Mouse (Mus musculus): ENCODE data around the gene Hoxa9. TPM values are rescaled to one million over a fixed set of nuclear protein-coding genes. Genes with fewer than 3 reads are reported as not detected.

Gene Hoxa9
- polyA plus RNA-seq, 1 experiment = 17.7 TPM

- H3K27me3 ChIP-seq (ENCODE audit: control insufficient read depth, insufficient read depth, insufficient read length) = no peaks in the 10 kb centered on the region
- H3K79me2 ChIP-seq (ENCODE audit: control insufficient read depth, insufficient read depth) = peaks cover 39% of the 10 kb centered on the region
- TF ChIP-seq USF1 (IDR thresholded peaks at IDR 0.05; ENCODE audit: low read depth) (no peak), CEBPB (IDR thresholded peaks at IDR 0.05; ENCODE audit: insufficient read depth, poor library complexity, severe bottlenecking) (no peak), POLR2A (IDR thresholded peaks at IDR 0.05; ENCODE audit: insufficient read length, low read depth) (no peak), MAX (IDR thresholded peaks at IDR 0.05; ENCODE audit: low read depth) (no peak), REST (IDR thresholded peaks at IDR 0.05; ENCODE audit: insufficient read depth, insufficient read length) (no peak), E2F4 (IDR thresholded peaks at IDR 0.05; ENCODE audit: insufficient read depth) (no peak), SRF (IDR thresholded peaks at IDR 0.05; ENCODE audit: control insufficient read depth, insufficient read length, low read depth) (no peak), MYOD1 (IDR thresholded peaks at IDR 0.05; ENCODE audit: control insufficient read depth in 1 of 3, insufficient read length in 2 of 3, low read depth in 2 of 3) (no peak), MYOG (IDR thresholded peaks at IDR 0.05; ENCODE audit: control insufficient read depth in 1 of 3, insufficient read depth in 1 of 3, insufficient read length in 2 of 3, low read depth in 2 of 3) (no peak), TCF12 (IDR thresholded peaks at IDR 0.05; ENCODE audit: insufficient read depth, poor library complexity, severe bottlenecking) (no peak), TCF3 (IDR thresholded peaks at IDR 0.05; ENCODE audit: insufficient read length, low read depth) (no peak), POLR2AphosphoS2 (IDR thresholded peaks at IDR 0.05; ENCODE audit: insufficient read length, low read depth) (no peak)
- peak overlapping the region; percentile 67 for H3K4me3 ChIP-seq
- H3K36me3 ChIP-seq (ENCODE audit: control insufficient read depth, insufficient read depth) = peaks cover 9% of the 10 kb centered on the region
- no peak overlapping the region for H3ac ChIP-seq (ENCODE audit: control insufficient read depth, insufficient read length)
- H3K4me2 ChIP-seq (ENCODE audit: low read depth) = peak overlapping the region; percentile 64
Observed at GRCm38 (mm10) chr6:52208868-52209684, 21.8 kb downstream of the Hoxa9 start.

- peak within 1 kb of the TSS; percentile 69 for H3K4me2 ChIP-seq (ENCODE audit: low read depth)
- H3K79me2 ChIP-seq (ENCODE audit: control insufficient read depth, insufficient read depth) = peaks cover 39% of the 10 kb centered on the region
- no peaks in the 10 kb centered on the region for H3K27me3 ChIP-seq (ENCODE audit: control insufficient read depth, insufficient read depth, insufficient read length)
- H3K36me3 ChIP-seq (ENCODE audit: control insufficient read depth, insufficient read depth) = peaks cover 9% of the 10 kb centered on the region
- H3ac ChIP-seq (ENCODE audit: control insufficient read depth, insufficient read length) = no peak within 1 kb of the TSS
- TF ChIP-seq POLR2A (IDR thresholded peaks at IDR 0.05; ENCODE audit: insufficient read length, low read depth) (no peak), REST (IDR thresholded peaks at IDR 0.05; ENCODE audit: insufficient read depth, insufficient read length) (no peak), SRF (IDR thresholded peaks at IDR 0.05; ENCODE audit: control insufficient read depth, insufficient read length, low read depth) (no peak), POLR2AphosphoS2 (IDR thresholded peaks at IDR 0.05; ENCODE audit: insufficient read length, low read depth) (no peak), E2F4 (IDR thresholded peaks at IDR 0.05; ENCODE audit: insufficient read depth) (no peak), CEBPB (IDR thresholded peaks at IDR 0.05; ENCODE audit: insufficient read depth, poor library complexity, severe bottlenecking) (no peak), TCF3 (IDR thresholded peaks at IDR 0.05; ENCODE audit: insufficient read length, low read depth) (no peak), TCF12 (IDR thresholded peaks at IDR 0.05; ENCODE audit: insufficient read depth, poor library complexity, severe bottlenecking) (no peak), MYOG (IDR thresholded peaks at IDR 0.05; ENCODE audit: control insufficient read depth in 1 of 3, insufficient read depth in 1 of 3, insufficient read length in 2 of 3, low read depth in 2 of 3) (no peak), MYOD1 (IDR thresholded peaks at IDR 0.05; ENCODE audit: control insufficient read depth in 1 of 3, insufficient read length in 2 of 3, low read depth in 2 of 3) (no peak), MAX (IDR thresholded peaks at IDR 0.05; ENCODE audit: low read depth) (no peak), USF1 (IDR thresholded peaks at IDR 0.05; ENCODE audit: low read depth) (no peak)
- peak within 1 kb of the TSS; percentile 67 for H3K4me3 ChIP-seq
Observed at GRCm38 (mm10) chr6:52208072-52208867, 22.6 kb downstream of the Hoxa9 start, which contains the start of gene Hoxa6. Gene Hoxa6, minus strand, starts transcription at chr6:52208722.

GRCm38 (mm10) chr6:52207684-52207976 is 23.3 kb downstream of the Hoxa9 start:
- peaks cover 9% of the 10 kb centered on the region for H3K36me3 ChIP-seq (ENCODE audit: control insufficient read depth, insufficient read depth)
- no peaks in the 10 kb centered on the region for H3K27me3 ChIP-seq (ENCODE audit: control insufficient read depth, insufficient read depth, insufficient read length)
- TF ChIP-seq E2F4 (IDR thresholded peaks at IDR 0.05; ENCODE audit: insufficient read depth) (no peak), MYOG (IDR thresholded peaks at IDR 0.05; ENCODE audit: control insufficient read depth in 1 of 3, insufficient read depth in 1 of 3, insufficient read length in 2 of 3, low read depth in 2 of 3) (no peak), MAX (IDR thresholded peaks at IDR 0.05; ENCODE audit: low read depth) (no peak), USF1 (IDR thresholded peaks at IDR 0.05; ENCODE audit: low read depth) (no peak), POLR2A (IDR thresholded peaks at IDR 0.05; ENCODE audit: insufficient read length, low read depth) (no peak), REST (IDR thresholded peaks at IDR 0.05; ENCODE audit: insufficient read depth, insufficient read length) (no peak), TCF3 (IDR thresholded peaks at IDR 0.05; ENCODE audit: insufficient read length, low read depth) (no peak)
- H3K4me2 ChIP-seq (ENCODE audit: low read depth) = peak overlapping the region; percentile 69
- H3ac ChIP-seq (ENCODE audit: control insufficient read depth, insufficient read length) = no peak overlapping the region
- H3K79me2 ChIP-seq (ENCODE audit: control insufficient read depth, insufficient read depth) = peaks cover 39% of the 10 kb centered on the region
- H3K4me3 ChIP-seq = peak overlapping the region; percentile 67

- Histone ChIP-seq H3ac (ENCODE audit: control insufficient read depth, insufficient read length) (no peak overlapping the region), H3K4me3 (no peak overlapping the region), H3K36me3 (ENCODE audit: control insufficient read depth, insufficient read depth) (peaks cover 13% of the 10 kb centered on the region), H3K27me3 (ENCODE audit: control insufficient read depth, insufficient read depth, insufficient read length) (no peaks in the 10 kb centered on the region), H3K79me2 (ENCODE audit: control insufficient read depth, insufficient read depth) (peaks cover 34% of the 10 kb centered on the region), H3K4me2 (ENCODE audit: low read depth) (no peak overlapping the region)
- no peak for TF ChIP-seq CEBPB (IDR thresholded peaks at IDR 0.05; ENCODE audit: insufficient read depth, poor library complexity, severe bottlenecking)
- TF ChIP-seq TCF12 (IDR thresholded peaks at IDR 0.05; ENCODE audit: insufficient read depth, poor library complexity, severe bottlenecking) = no peak
- TF ChIP-seq POLR2AphosphoS2 (IDR thresholded peaks at IDR 0.05; ENCODE audit: insufficient read length, low read depth) = no peak
- TF ChIP-seq SRF (IDR thresholded peaks at IDR 0.05; ENCODE audit: control insufficient read depth, insufficient read length, low read depth) = no peak
- TF ChIP-seq MYOD1 (IDR thresholded peaks at IDR 0.05; ENCODE audit: control insufficient read depth in 1 of 3, insufficient read length in 2 of 3, low read depth in 2 of 3) = no peak
- no peak for TF ChIP-seq E2F4 (IDR thresholded peaks at IDR 0.05; ENCODE audit: insufficient read depth)
- no peak for TF ChIP-seq TCF3 (IDR thresholded peaks at IDR 0.05; ENCODE audit: insufficient read length, low read depth)
- no peak for TF ChIP-seq REST (IDR thresholded peaks at IDR 0.05; ENCODE audit: insufficient read depth, insufficient read length)
Observed at GRCm38 (mm10) chr6:52206882-52207683, 23.8 kb downstream of the Hoxa9 start.
